Mouse (Mus musculus): ENCODE measurements at regions not wholly inside any gene's neighbourhood (a gene's known extent, or its start where the extent isn't known, plus 50 kb on each side); places are given as distances from the start of the nearest gene placed in this dataset.
A peak's percentile ranks its signal among the peaks of the same experiment; 100 is the strongest.
"Not testable (repeated sequence)": the region's sequence is repeated elsewhere in the genome, so short reads cannot be mapped to it uniquely, and the experiment has no call there.

- DNase-seq (ENCODE audit: low read depth): no peak
Observed at GRCm38 (mm10) chr2:84042793-84043192, 52.4 kb downstream of the Gm13691 start.

GRCm38 (mm10) chr2:84048398-84049140, 58.2 kb downstream of the Gm13691 start:
- no peak for DNase-seq (ENCODE audit: low read depth)

- no peak for DNase-seq (ENCODE audit: low read depth)
Observed at GRCm38 (mm10) chr2:84051883-84052331, 61.6 kb downstream of the Gm13691 start.

GRCm38 (mm10) chr2:84059246-84059645, 68.9 kb downstream of the Gm13691 start:
- DNase-seq (ENCODE audit: low read depth): peak; percentile 73

GRCm38 (mm10) chr2:84061221-84061620, 70.9 kb downstream of the Gm13691 start:
- no peak for DNase-seq (ENCODE audit: low read depth)

GRCm38 (mm10) chr2:84064371-84064770, 74.0 kb downstream of the Gm13691 start:
- DNase-seq (ENCODE audit: low read depth): no peak

- peak; percentile 14 for DNase-seq (ENCODE audit: low read depth)
Observed at GRCm38 (mm10) chr2:84065061-84065460, 74.7 kb downstream of the Gm13691 start.

GRCm38 (mm10) chr2:84065749-84066148, 75.4 kb downstream of the Gm13691 start:
- DNase-seq (ENCODE audit: low read depth): no peak

- DNase-seq (ENCODE audit: low read depth): no peak
Observed at GRCm38 (mm10) chr2:84066151-84066693, 75.9 kb downstream of the Gm13691 start.

GRCm38 (mm10) chr2:84066785-84067526, 76.6 kb downstream of the Gm13691 start:
- DNase-seq (ENCODE audit: low read depth): no peak

- DNase-seq (ENCODE audit: low read depth): no peak
Observed at GRCm38 (mm10) chr2:84068617-84069016, 78.3 kb downstream of the Gm13691 start.

- DNase-seq (ENCODE audit: low read depth): not testable (repeated sequence)
Observed at GRCm38 (mm10) chr2:84069411-84069810, 79.1 kb downstream of the Gm13691 start.

- no peak for DNase-seq (ENCODE audit: low read depth)
Observed at GRCm38 (mm10) chr2:84072881-84073583, 82.7 kb downstream of the Gm13691 start.

GRCm38 (mm10) chr2:84075944-84076343, 85.6 kb downstream of the Gm13691 start:
- DNase-seq (ENCODE audit: low read depth): no peak

- DNase-seq (ENCODE audit: low read depth): no peak
Observed at GRCm38 (mm10) chr2:84079284-84079683, 88.9 kb downstream of the Gm13691 start.

- no peak for DNase-seq (ENCODE audit: low read depth)
Observed at GRCm38 (mm10) chr2:84080228-84080627, 89.9 kb downstream of the Gm13691 start.

- no peak for DNase-seq (ENCODE audit: low read depth)
Observed at GRCm38 (mm10) chr2:84094751-84095150, 104.4 kb downstream of the Gm13691 start.

- no peak for DNase-seq (ENCODE audit: low read depth)
Observed at GRCm38 (mm10) chr2:84098746-84099145, 108.4 kb downstream of the Gm13691 start.

- no peak for DNase-seq (ENCODE audit: low read depth)
Observed at GRCm38 (mm10) chr2:84113562-84113961, 123.2 kb downstream of the Gm13691 start.

- DNase-seq (ENCODE audit: low read depth): no peak
Observed at GRCm38 (mm10) chr2:84119839-84120238, 129.5 kb downstream of the Gm13691 start.

GRCm38 (mm10) chr2:84127586-84127985, 137.2 kb downstream of the Gm13691 start:
- DNase-seq (ENCODE audit: low read depth): peak; percentile 8

- DNase-seq (ENCODE audit: low read depth): no peak
Observed at GRCm38 (mm10) chr2:84161742-84162141, 171.4 kb downstream of the Gm13691 start.
